Mouse (Mus musculus) testis, postnatal 14 days (tissue): Measurements from ENCODE around the gene Fam219b.

Experiments
- DNase-seq: peaks from one replicate; pipeline ENCODE4 v3.0.0; 2021; ENCODE audit warnings: low spot score

The Fam219b gene

GRCm38 (mm10) chr9:57537044-57537727 lies at the start of gene Fam219b:
Fam219b (plus strand) TSS chr9:57537528.
- peak; percentile 92 for DNase-seq

GRCm38 (mm10) chr9:57487807-57488206 lies 49.5 kb upstream of the Fam219b start:
- DNase-seq, result no peak

GRCm38 (mm10) chr9:57493532-57493931 lies 43.8 kb upstream of the Fam219b start:
- DNase-seq, result no peak

GRCm38 (mm10) chr9:57494970-57495369 lies 42.4 kb upstream of the Fam219b start:
- no peak for DNase-seq

GRCm38 (mm10) chr9:57497236-57497635 lies 40.1 kb upstream of the Fam219b start:
- no peak for DNase-seq

- no peak for DNase-seq
These were observed 38.8 kb upstream of the Fam219b start for GRCm38 (mm10) chr9:57498536-57498935.

- no peak for DNase-seq
These were observed 35.9 kb upstream of the Fam219b start for GRCm38 (mm10) chr9:57501452-57501851.

GRCm38 (mm10) chr9:57501861-57502260 lies 35.5 kb upstream of the Fam219b start:
- DNase-seq, result no peak

GRCm38 (mm10) chr9:57502911-57503621 lies 34.3 kb upstream of the Fam219b start:
- no peak for DNase-seq

- DNase-seq, result peak; percentile 54
These were observed 33.5 kb upstream of the Fam219b start, which contains the start of gene Rpp25 for GRCm38 (mm10) chr9:57503622-57504380. Rpp25 (plus strand) TSS chr9:57504026.

- peak; percentile 62 for DNase-seq
These were observed 33.0 kb upstream of the Fam219b start for GRCm38 (mm10) chr9:57504381-57504700.

GRCm38 (mm10) chr9:57504891-57505290 lies 32.4 kb upstream of the Fam219b start:
- DNase-seq, result no peak

GRCm38 (mm10) chr9:57505700-57506099 lies 31.6 kb upstream of the Fam219b start:
- DNase-seq, result peak; percentile 81

- no peak for DNase-seq
These were observed 26.8 kb upstream of the Fam219b start for GRCm38 (mm10) chr9:57510577-57510976.

- DNase-seq, result no peak
These were observed 20.2 kb upstream of the Fam219b start for GRCm38 (mm10) chr9:57517113-57517512.

- no peak for DNase-seq
These were observed 16.8 kb upstream of the Fam219b start for GRCm38 (mm10) chr9:57520375-57521055.

- peak; percentile 93 for DNase-seq
These were observed 16.0 kb upstream of the Fam219b start, which contains the start of gene Cox5a for GRCm38 (mm10) chr9:57521056-57521911. Cox5a (plus strand) TSS chr9:57521274.

- no peak for DNase-seq
These were observed 15.0 kb upstream of the Fam219b start for GRCm38 (mm10) chr9:57522114-57522860.

GRCm38 (mm10) chr9:57522861-57523246 lies 14.5 kb upstream of the Fam219b start:
- DNase-seq, result no peak

- no peak for DNase-seq
These were observed 13.6 kb upstream of the Fam219b start for GRCm38 (mm10) chr9:57523754-57524153.

- no peak for DNase-seq
These were observed 12.9 kb upstream of the Fam219b start for GRCm38 (mm10) chr9:57524439-57524838.
